Mouse (Mus musculus) bone marrow macrophage, adult 2 months (primary cell): ENCODE data around the gene Rpl38.

Source experiments
- CTCF ChIP-seq: IDR thresholded peaks from 2 replicates; pipeline ENCODE4 v1.5.1; 2012; ENCODE audit warnings: low read depth, mild to moderate bottlenecking, low read length, moderate library complexity
- POLR2A ChIP-seq: IDR thresholded peaks from 2 replicates; pipeline ENCODE4 v1.6.1; 2012; ENCODE audit warnings: mild to moderate bottlenecking, low read depth, low read length, borderline replicate concordance

GRCm38 (mm10) chr11:114698496-114698895 is 30.2 kb downstream of the Rpl38 start:
- TF ChIP-seq CTCF (no peak), POLR2A (no peak)
